Mouse (Mus musculus): Measurements from ENCODE around the gene Pitpnm2.

DNA sequence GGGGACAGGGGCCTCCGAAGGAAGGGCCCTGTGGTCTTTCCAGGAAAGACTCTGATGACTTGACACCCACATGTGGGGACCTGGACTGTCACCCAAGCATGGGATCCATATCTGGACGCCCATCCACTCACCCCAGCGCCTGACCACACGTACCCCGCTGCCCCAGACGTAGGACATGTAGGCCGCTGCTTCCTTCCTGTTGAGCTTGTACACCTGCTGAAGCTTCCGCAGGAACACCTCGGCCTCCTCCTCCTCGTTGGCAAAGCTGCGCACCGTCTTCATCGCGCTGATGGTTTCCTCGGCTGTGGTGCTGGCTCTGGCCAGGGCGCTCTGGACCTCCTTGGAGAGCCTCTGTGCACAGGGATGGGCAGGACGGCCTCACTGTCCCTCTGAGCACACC lies 169.7 kb downstream of the Pitpnm2 start:
- no peak for TF ChIP-seq CTCF (conservative IDR thresholded peaks at IDR 0.05; ENCODE audit: low read length)
- TF ChIP-seq NANOG (IDR thresholded peaks at IDR 0.05; ENCODE audit: borderline replicate concordance, low read length): no peak
- no peak for TF ChIP-seq POU5F1 (IDR thresholded peaks at IDR 0.05; ENCODE audit: borderline replicate concordance, low read length)
